Mouse (Mus musculus) right cerebral cortex, postnatal 14 days (tissue): ENCODE measurements around the gene Fam187b.
"Not testable (repeated sequence)": the region's sequence is repeated elsewhere in the genome, so short reads cannot be mapped to it uniquely, and the experiment has no call there.

Source experiments
- DNase-seq: peaks from one replicate; pipeline ENCODE4 v3.0.0; 2022

Gene Fam187b

DNA sequence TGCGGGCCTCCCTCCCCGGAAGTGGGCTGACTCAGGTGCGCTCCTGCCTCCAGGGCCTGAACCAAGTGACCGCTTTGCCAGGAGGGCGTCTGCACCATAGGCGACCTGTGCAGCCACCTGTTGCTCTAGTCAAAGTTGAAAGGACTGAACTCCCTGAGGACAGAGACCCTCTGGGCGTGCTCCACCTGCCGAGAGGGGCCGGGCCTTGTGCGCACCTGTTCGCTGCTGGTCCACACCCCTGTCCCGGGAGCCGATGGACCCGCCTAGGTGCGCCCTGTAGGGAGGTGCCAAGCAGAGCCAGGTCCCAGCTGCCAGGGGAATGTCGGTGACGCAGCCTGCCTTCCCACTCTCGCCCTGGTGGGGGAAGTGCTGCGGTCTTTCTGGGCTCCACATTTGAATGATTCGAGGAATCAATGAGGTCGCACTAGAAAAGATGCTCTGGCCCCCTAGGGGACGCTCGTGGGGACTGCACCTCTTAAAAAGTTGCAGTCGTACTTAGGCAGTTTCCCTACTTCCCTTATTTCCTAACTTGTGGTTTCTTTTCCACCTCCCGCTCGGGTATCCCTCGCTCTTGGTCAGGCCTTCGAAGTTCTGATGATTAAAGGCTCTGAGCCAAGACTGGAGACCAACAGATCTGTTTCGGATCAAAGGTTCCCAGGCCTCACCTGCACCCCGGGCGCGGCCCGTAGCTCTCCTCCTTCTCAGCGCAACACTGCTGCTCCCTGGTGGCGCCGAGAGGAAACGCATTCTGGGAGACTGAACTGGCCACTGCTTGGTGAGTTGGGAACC lies at the start of gene Fam187b:
Gene Fam187b, plus strand, starts transcription at position 290 of the 789 bp plus-strand sequence.
- peak; percentile 74 for DNase-seq

DNA sequence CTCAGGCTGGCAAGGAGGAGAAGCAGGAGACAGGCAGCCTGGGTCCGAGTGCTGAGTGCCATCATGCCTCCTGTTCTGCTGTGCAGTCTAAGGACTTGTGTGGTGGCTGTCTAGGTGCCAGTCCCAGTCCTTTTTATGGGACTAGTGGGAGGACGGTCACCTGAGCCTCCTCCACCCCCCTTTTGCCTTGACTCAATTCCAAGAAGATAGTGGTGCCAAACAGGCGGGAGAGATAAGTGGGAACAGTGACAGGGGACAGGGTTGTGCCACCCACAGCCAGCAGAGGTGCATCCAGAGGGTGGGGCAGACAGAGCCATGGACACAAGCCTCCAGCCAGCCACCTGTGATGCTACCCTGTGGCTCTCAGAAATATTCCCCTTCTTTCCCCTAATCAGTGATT lies 49.5 kb upstream of the Fam187b start:
- DNase-seq = no peak

DNA sequence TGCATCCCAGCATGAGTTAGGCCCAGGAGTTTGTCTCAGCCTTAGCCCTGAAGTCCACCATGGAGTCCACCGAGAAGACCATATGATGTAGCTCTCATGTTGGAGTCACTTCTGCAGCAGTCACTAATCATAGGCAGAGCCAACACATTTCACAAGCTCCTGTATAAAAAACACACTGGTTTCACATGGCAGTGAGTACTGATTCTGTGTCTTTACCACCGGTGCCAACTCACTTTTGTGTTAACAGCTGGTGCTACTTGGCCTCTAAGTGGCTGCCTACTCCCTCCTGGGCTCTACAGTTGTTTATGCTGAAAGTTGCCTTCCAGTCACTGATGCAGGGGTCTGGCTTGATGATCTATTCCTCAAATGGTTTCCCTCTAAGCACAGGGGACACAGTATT lies 49.0 kb upstream of the Fam187b start, which contains the start of gene Hamp2:
Gene Hamp2, minus strand, starts transcription at position 101 of the 400 bp plus-strand sequence.
- DNase-seq = not testable (repeated sequence)

DNA sequence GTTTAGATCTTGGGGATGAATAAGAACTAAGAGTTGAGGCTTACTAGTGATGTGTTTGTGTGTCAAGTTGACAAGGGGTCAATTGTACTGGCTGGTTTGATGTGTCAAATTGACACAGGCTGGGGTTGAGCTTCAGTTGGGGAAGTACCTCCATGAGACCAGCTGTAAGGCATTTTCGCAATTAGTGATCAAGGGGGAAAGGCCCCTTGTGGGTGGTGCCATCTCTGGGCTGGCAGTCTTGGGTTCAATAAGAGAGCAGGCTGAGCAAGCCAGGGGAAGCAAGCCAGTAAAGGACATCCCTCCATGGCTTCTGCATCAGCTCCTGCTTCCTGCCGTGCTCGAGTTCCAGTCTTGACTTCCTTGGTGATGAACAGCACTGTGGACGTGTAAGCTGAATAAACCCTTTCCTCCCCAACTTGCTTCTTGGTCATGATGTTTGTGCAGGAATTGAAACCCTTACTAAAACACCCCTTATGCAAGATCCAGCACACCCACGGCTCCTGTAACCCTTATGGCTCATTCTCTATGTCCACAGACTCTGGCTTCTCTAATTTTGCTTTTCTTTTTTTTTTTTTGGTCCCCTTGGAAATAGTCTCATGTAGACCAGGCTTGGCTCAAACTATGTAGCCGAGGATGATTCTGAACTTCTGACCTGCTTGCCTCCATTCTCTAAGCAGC lies 38.0 kb upstream of the Fam187b start:
- DNase-seq = not testable (repeated sequence)

DNA sequence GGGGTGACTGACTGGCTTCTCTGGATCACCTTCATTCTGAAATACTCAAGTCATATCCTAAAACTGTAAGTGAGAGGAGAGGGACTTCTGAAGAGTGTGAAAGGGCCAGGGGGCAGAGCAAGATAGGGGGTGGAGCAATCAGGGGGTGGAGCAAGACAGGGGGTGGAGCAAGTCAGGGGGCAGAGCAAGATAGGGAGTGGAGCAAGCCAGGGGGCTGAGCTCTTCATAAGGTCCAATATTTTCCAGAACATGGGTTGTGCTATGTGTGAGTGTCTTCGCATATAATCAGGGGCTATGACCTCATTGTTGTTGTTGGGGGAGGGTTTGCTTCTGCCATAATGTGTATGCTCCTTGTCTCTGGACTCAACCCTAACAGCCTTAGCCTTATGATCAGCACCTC lies 33.5 kb upstream of the Fam187b start:
- DNase-seq = not testable (repeated sequence)

DNA sequence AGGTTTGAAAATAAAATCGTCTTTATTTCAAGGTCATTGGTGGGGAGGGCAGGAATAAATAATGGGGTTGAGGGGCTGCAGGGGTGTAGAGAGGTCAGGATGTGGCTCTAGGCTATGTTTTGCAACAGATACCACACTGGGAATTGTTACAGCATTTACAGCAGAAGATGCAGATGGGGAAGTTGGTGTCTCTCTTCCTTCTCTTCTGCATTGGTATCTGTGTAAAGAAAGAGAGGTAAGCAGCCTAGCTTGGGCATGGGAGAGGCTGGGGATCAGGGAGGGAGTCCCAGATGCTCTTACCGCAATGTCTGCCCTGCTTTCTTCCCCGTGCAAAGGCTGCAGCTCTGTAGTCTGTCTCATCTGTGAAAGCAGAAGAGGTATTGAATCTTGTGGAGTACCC lies 31.2 kb upstream of the Fam187b start:
- DNase-seq = not testable (repeated sequence)

DNA sequence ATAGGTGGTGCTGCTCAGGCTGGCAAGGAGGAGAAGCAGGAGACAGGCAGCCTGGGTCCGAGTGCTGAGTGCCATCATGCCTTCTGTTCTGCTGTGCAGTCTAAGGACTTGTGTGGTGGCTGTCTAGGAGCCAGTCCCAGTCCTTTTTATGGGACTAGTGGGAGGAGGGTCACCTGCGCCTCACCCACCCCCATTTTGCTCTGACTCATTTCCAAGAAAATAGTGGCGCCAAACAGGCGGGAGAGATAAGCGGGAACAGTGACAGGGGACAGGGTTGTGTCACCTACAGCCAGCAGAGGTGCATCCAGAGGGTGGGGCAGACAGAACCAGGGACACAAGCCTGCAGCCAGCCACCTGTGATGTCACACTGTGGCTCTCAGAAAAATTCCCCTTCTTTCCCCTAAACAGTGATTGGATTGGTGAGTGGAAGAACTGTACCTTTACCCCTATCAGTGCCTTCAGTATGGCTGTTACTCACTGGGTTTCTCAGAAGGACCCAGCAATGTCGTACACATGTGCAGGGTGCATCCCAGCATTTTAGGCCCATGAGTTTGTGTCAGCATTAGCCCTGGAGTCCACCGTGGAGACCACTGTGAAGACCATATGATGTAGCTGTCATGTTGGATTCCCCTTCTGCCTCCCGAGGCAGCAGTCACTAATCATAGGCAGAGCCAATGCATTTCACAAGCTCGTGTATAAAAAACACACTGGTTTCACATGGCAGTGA lies 29.5 kb upstream of the Fam187b start, which contains the start of gene Hamp:
Gene Hamp, minus strand, starts transcription at position 124 of the 727 bp plus-strand sequence.
- no peak for DNase-seq

DNA sequence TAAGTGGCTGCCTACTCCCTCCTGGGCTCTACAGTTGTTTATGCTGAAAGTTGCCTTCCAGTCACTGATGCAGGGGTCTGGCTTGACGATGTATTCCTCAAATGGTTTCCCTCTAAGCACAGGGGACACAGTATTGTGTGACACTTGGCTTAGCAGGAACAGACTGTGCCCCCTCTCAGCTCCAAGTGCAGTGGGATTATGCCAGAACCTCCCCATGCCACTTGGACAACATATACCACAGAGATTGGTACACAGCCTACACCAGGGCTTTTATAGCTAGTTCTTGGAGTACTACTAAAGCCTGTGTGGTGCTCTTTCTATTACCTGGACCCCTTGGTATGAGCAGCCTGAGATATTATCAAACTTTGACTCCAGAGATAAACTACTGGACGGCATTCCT lies 28.9 kb upstream of the Fam187b start:
- DNase-seq = not testable (repeated sequence)

DNA sequence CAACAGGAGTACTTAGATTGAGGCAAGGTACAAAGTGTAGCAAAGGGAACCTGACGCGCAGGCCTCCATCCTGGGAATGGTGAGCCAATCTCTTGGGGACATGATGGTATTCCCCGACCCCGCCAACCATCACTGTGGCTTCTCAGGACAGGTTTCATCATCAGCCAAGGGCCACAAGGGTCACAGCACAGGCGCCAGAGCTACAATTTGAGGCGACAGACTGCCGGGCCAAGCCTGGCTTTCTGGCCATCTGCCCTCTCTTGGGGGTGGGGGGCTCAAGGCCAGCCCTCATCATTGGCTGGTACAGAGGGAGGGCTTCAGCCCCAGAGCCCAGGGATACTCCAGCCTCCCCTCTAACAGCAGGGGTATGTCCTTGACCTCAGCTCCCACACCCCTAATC lies 28.1 kb upstream of the Fam187b start:
- not testable (repeated sequence) for DNase-seq

DNA sequence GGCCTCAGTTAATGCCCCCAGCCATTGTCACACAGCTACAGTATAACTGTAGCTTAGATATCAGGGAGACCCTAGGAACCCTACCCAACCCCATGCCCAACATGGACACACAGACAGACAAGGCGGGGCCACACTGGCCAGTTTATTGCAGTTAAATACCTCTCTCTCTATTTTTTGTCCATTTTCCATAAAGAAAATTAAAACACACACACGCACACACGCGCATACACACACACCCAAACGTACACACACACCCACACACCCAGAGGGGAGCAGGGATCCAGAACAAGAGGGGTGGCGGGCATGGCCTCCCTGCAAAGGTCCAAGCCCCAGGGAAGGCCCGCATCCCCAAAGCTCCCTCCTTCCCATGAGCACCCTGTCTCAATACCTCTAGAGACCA lies 27.7 kb upstream of the Fam187b start:
- no peak for DNase-seq

DNA sequence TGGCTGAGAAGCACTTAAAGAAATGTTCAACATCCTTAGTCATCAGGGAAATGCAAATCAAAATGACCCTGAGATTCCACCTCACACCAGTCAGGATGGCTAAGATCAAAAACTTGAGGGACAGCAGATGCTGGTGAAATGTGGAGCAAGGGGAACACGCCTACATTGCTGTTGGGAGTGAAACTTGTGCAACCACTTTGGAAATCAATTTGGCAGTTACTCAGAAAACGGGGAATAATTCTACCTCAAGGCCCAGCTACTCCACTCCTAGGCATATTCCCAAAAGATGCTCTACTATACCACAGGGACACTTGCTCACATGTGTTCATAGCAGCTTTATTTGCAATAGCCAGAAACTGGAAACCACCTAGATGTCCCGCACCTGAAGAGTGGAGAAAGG lies 23.7 kb upstream of the Fam187b start:
- DNase-seq = not testable (repeated sequence)

DNA sequence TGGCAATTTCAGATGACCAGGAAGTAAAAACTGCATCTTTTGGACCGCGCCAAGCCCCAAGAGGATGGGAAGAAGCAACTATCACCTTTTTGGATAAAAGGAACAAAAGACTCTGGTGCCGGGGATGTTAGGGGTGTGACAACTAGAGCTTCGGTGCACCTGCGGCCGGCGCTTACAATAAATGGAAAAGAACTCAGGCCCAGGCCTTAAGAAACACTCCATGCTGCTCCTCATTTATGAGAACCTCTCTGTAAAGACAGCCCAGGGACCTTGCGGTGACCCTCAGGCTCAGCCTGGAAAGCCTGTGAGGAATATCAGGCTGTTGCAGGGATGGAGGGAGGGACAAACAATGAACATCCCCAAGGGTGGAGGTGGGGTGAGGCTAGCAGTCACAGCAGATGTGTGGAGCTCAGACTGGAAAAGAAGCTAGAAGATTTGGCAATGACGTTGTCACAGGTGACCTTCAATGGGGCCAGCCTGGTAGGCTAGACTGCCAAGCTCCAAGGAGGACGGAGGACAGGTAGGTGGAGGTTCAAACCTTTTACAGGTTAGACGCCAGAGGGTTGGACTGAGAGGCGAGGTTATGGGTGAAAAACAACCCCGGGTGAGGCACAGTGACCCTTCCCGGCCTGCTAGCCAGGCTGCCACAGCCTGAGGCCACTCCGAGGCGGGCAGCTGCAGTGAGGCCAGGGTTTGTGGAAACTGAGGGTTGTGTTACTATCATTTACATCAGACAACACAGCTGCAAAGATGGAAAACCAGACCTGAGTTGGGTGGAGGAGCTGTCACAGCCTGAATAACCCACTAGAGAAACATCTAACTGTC lies 20.9 kb upstream of the Fam187b start:
- no peak for DNase-seq

DNA sequence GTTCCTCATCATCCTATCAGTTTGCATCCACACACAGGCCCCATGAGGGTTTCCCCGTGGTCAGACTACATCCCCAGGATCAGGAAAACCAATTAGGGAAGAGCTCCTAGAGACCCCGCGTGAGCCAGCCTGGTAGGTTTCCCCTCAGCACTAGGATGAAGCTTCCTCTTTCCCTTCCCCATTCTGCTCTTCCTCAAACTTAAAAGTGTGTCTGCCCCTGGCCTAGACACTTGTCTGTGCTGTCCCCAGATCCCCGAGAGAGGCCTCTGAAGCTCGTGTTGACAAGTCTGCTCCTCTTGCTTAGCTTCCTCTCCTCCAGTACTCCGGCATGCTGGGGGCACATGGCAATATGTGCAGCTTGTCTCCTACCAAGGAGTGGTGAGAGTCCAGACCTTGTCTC lies 20.1 kb upstream of the Fam187b start:
- DNase-seq = no peak

DNA sequence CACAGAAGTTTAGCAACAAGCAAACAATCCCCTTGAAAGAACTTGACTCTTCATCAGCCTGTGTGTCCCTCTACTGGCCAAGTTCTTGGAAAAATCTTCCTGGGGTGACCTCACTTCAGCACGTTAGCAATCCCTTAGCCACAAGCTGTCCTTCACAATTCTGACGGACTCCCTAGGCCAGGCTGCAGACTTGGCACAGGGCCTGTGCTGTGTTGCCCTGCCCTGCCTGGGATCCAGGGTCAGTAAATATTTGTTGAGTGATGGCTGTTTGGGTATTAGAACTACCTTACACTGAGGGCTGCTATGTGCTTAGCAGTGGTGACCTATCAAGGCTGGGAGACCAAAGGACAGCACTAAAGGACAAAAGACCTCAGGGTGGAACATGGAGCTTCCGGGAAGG lies 19.6 kb upstream of the Fam187b start:
- no peak for DNase-seq

DNA sequence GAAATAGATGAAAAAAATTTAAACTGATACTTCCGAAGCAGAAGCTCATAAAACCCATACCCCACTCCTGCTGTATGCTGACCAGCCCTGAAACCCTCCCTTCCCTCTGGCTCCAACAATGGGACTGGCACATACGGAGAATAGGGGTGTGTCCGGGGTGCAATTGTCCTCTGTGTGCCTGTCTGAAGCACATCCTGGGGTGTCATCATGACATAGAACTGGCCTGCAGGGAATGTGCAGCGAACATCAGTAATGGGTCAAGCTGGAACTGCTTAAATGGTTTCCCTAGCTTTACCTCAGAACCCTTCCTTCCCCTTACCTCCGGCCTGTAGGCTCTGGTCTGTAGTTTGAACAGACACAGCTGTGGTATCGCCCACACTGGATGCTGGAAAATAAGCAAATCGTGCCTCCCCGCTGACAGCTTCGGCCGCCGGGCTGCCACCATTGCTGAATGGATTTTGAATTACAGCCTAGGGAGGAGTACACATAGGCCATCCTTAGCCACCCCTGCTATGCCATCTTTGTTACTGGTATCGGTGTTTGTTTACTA lies 18.5 kb upstream of the Fam187b start:
- DNase-seq = no peak

DNA sequence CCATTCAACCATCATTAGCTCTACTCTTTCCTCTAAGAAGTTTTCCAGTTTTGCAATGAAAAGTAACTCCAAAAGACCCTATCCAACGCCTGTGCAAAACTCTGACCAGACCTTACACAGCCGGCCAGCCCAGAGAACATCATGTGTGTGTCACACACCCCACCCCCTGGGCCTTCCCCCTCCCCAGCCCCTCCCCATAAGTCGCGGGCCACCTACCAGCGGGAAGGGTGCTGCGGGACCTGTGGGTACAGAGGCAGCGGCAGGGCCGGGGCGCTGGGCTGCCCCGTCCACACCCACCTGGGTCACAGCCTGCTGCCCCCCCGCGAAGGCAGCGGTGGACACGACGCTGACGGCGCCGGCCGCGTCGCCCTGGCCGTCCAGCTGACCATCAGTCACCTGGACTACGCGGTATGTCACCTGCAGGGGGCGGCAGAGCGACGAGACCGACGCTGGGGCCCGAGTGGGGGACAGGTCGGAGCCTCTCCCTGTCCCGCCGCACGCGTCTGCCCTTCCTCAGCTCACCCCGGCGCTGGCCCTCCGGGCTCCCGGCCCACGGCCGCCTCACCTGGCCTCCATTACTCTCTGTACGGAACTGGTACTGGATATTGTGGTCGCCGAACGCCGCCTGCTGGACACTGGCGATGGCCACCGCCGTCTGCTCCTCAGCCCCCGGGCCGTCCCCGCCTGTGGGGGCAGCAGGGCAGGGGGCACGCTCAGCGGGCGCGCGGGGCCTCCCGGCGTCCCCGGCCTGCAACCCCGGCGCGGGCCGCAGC lies 17.8 kb upstream of the Fam187b start:
- peak; percentile 83 for DNase-seq

DNA sequence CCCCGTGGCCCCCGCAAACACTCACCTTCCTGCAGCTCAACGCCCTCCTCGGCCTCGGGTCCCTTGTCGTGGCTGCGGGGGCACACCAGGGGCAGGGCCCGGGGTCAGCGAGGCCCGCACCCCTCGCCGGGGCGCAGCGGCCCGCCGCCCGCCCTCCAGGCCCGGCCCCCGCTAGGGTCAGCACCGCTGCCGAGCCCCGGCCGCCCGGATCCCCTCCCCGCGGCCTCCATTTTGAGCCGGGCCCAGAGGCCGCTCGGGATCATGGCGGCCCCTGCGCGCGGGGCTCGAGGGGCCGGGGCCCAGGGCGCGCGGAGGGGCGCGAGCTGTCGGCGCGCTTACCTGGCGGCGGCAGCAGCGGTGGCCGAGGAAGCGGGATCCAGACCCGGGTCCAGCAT lies 17.2 kb upstream of the Fam187b start:
- no peak for DNase-seq

DNA sequence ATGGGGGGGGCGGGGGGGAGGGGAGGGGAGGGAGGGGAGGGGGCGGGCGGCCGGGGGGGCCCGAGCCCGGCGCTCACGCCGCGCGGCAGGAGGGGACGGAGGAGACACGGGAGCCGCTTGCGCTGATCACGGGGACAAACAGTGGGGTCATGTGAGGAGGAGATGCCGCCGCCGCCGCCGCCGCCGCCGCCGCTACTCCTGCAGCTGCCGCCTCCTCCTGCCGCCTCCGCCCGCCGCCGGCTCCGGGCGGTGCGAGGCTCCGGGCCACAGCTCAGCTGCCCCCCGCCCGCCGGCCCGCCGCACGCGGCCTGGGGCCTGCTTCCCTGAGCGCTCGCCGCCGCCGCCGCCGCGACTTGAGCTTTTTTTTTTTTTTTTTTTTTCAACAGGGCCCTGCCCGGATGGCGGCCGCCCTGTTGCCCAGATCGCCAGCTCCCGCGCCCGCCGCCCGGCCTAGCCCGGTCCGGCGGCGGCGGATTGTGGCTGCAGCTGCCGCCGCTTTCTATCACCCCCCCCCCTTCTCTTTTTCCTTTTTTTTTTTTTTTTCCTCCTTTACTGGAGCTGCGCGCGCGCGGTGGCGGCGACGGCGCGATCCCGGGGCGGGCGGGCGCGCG lies 16.7 kb upstream of the Fam187b start, which contains the start of gene Usf2:
Gene Usf2, minus strand, starts transcription at position 48 of the 611 bp plus-strand sequence.
- peak; percentile 88 for DNase-seq

DNA sequence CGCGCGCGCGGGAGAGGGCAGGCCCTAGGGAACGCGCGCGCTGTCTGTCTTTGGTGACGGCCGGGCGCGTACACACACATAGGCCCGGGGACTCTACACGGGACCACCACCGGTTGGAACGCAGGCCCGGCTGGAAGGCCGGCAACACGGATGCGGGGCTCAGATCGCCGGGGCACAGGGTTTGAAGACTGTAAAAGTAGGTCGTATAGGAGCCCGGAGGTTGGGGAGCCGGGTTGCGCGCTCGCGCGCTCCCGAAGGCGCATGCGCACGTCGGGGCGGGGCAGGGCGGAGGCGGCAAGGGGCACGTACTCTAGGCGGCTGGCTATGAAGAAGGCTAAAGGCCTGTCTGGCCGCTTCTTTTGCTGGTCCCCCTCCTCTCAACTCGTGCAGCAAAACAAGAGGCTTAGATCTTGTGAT lies 16.2 kb upstream of the Fam187b start:
- peak; percentile 83 for DNase-seq

DNA sequence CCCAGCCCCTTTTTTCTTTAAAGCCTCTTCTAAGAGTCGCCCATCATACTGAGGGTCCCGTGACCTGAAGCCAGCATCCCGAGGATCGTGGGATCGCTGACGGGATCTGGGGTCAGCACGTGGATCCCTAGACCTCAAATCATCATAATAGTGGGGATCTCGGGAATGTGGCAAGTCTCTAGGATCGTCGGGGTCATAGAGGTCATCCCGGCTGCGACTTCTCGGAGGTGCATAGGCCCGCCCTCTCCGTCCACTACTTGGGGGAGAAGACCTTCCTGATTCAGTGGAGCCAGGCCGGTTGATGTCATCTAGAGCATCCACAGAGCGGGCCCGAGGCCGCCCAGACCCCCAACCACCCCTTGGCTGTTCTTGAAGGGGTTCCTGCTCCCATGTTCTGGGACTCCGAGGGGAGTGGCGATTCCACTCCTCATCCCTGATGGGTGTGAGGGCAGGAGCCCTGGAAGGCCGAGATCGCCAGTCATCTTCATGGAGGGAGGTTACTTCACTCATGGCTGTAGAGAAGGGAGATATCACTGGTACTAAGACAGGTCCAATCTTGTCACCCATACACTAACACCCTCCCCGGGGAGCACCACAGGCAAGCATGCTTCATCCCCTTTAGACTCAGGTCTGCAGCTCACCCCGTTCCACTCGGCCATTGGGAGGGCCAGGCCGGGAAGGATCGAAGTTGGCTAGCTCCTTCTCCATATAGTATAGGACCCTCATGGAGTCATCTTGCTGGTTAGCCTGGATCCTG lies 15.3 kb upstream of the Fam187b start:
- no peak for DNase-seq
